Mouse (Mus musculus) stomach, adult 2 months (tissue): ENCODE measurements around the gene Btaf1. TPM values are rescaled to one million over a fixed set of nuclear protein-coding genes. Genes with fewer than 3 reads are reported as not detected.

Experiments
- polyA plus RNA-seq: library from polyadenylated mRNA; depleted of rRNA; stranded (reverse); fragments of >200 nt; gene quantifications from 2 replicates; pipeline ENCODE4 v1.2.3, GENCODE M21; 2012; rRNA removed

Gene Btaf1
- polyA plus RNA-seq, result 0.53 and 1.1 TPM in 2 replicates

GRCm38 (mm10) chr19:36925671-36926552 is at the start of gene Btaf1:
Btaf1 (plus strand) TSS chr19:36926079.

GRCm38 (mm10) chr19:36919466-36919865 is 6.4 kb upstream of the Btaf1 start, which contains the start of gene Fgfbp3:
Fgfbp3 (minus strand) TSS chr19:36919615.

Other genes starting within 250 kb of the Btaf1 start
- 1.8 and 2.0 TPM in 2 replicates for gene Ppp1r3c, start 189.4 kb upstream of the Btaf1 start, polyA plus RNA-seq
- 5.1 TPM in 2 replicates for gene Tnks2, start 91.8 kb upstream of the Btaf1 start, polyA plus RNA-seq
- 4.5 and 10.8 TPM in 2 replicates for gene Fgfbp3, start 6.5 kb upstream of the Btaf1 start, polyA plus RNA-seq